Mouse (Mus musculus): ENCODE results near the gene Elovl5. TPM values are rescaled to one million over a fixed set of nuclear protein-coding genes. Genes with fewer than 3 reads are reported as not detected.
"Not testable (repeated sequence)": the region's sequence is repeated elsewhere in the genome, so short reads cannot be mapped to it uniquely, and the experiment has no call there.

The Elovl5 gene
- polyA plus RNA-seq, 1 experiment from 2014 or later, result 58.5 TPM

- Histone ChIP-seq H3K4me1 (replicated peaks) (0 out of 2 replicates have a peak, but pooled peaks cover 2% of the 10 kb centered on the region), H3K4me3 (no peak overlapping the region), H3K27ac (no peak overlapping the region), H3K36me3 (no peaks in the 10 kb centered on the region), H3K4me2 (no peak overlapping the region), H3K9me3 (no peaks in the 10 kb centered on the region), H3K9ac (no peak overlapping the region), H3K27me3 (no peaks in the 10 kb centered on the region)
- WGBS, result 95% methylated on average over 4 of the region's 4 CpGs
- no peak for ATAC-seq (ENCODE audit: low FRiP score)
Measured at GRCm38 (mm10) chr9:77991650-77992049, 74.5 kb downstream of the Elovl5 start.

GRCm38 (mm10) chr9:77992276-77992675 lies 75.1 kb downstream of the Elovl5 start:
- Histone ChIP-seq H3K27ac (no peak overlapping the region), H3K4me3 (no peak overlapping the region), H3K9me3 (no peaks in the 10 kb centered on the region), H3K4me2 (no peak overlapping the region), H3K36me3 (no peaks in the 10 kb centered on the region), H3K9ac (no peak overlapping the region), H3K4me1 (replicated peaks) (0 out of 2 replicates have a peak, but pooled peaks cover 2% of the 10 kb centered on the region), H3K27me3 (no peaks in the 10 kb centered on the region)
- no peak for ATAC-seq (ENCODE audit: low FRiP score)
- 94% methylated on average over 6 of the region's 6 CpGs for WGBS

- ATAC-seq (ENCODE audit: low FRiP score), result no peak
- Histone ChIP-seq H3K36me3 (no peaks in the 10 kb centered on the region), H3K4me1 (replicated peaks) (0 out of 2 replicates have a peak, but pooled peaks cover 2% of the 10 kb centered on the region), H3K27me3 (no peaks in the 10 kb centered on the region), H3K4me2 (no peak overlapping the region), H3K27ac (no peak overlapping the region), H3K9me3 (no peaks in the 10 kb centered on the region), H3K4me3 (no peak overlapping the region), H3K9ac (no peak overlapping the region)
- WGBS, result 88% methylated on average over 1 of the region's 1 CpGs
Measured at GRCm38 (mm10) chr9:77993101-77993500, 75.9 kb downstream of the Elovl5 start.

DNA sequence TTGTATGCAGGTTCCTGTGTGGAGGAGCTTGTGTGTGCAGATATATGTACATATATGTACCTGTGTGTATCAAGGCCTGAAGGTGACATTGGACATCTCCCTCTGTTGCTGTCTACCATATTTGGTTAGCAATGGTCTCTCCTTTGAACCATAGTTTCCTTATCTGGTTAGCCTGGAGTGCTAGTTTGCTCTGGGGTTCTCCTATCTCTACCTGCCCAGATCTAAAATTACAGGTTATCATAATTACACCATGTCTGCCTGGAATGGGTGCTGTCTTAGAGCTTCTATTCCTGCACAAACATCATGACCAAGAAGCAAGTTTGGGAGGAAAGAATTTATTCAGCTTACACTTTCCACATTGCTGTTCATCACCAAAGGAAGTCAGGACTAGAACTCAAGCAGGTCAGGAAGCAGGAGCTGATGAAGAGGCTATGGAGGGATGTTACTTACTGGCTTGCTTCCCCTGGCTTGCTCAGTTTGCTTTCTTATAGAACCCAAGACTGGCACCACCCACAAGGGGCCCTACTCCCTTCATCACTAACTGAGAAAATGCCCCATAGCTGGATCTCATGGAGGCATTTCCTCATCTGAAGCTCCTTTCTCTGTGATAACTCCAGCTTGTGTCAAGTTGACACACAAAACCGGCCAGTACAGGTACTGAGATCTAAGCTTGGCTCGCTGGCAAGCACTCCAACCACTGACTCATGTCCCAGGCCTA lies 76.5 kb downstream of the Elovl5 start:
- not testable (repeated sequence) for H3K4me1 ChIP-seq (replicated peaks); H3K4me2 ChIP-seq; H3K9me3 ChIP-seq; H3K27ac ChIP-seq; H3K36me3 ChIP-seq; H3K4me3 ChIP-seq; H3K27me3 ChIP-seq; ATAC-seq (ENCODE audit: low FRiP score); H3K9ac ChIP-seq
- WGBS, result 95% methylated on average over 2 of the region's 2 CpGs

DNA sequence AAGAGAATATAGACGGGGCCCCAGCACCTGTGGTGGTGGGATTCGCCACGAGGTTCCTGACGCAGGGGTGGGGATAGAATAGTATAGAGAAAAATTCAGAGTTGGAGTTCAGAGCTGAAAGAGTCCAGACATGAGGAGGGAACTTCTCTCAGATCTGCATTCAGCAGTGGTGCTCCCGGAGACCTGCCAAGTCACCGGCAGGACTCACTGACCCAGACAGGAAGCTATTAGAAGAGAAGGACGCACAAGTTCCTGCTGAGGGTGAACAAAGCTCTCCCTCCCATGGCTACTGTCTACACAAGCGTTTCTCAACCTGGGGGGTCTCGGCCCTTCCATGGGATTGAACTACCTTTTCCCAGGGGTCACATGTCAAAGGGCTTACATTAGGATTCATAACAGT lies 78.1 kb downstream of the Elovl5 start:
- no peak for ATAC-seq (ENCODE audit: low FRiP score)
- no peak overlapping the region for H3K4me2 ChIP-seq
- no peaks in the 10 kb centered on the region for H3K27me3 ChIP-seq
- 0 out of 2 replicates have a peak, but pooled peaks cover under 1% of the 10 kb centered on the region for H3K4me1 ChIP-seq (replicated peaks)
- no peak overlapping the region for H3K4me3 ChIP-seq
- no peak overlapping the region for H3K27ac ChIP-seq
- no peak overlapping the region for H3K9ac ChIP-seq
- no peaks in the 10 kb centered on the region for H3K36me3 ChIP-seq
- 69% methylated on average over 9 of the region's 9 CpGs for WGBS
- H3K9me3 ChIP-seq, result no peaks in the 10 kb centered on the region

- Histone ChIP-seq H3K9me3 (no peaks in the 10 kb centered on the region), H3K27ac (no peak overlapping the region), H3K4me3 (no peak overlapping the region), H3K4me2 (no peak overlapping the region), H3K27me3 (no peaks in the 10 kb centered on the region), H3K9ac (no peak overlapping the region), H3K36me3 (no peaks in the 10 kb centered on the region), H3K4me1 (replicated peaks) (no peaks in the 10 kb centered on the region)
- 87% methylated on average over 7 of the region's 7 CpGs for WGBS
- no peak for ATAC-seq (ENCODE audit: low FRiP score)
Measured at GRCm38 (mm10) chr9:78000586-78001500, 83.7 kb downstream of the Elovl5 start.

DNA sequence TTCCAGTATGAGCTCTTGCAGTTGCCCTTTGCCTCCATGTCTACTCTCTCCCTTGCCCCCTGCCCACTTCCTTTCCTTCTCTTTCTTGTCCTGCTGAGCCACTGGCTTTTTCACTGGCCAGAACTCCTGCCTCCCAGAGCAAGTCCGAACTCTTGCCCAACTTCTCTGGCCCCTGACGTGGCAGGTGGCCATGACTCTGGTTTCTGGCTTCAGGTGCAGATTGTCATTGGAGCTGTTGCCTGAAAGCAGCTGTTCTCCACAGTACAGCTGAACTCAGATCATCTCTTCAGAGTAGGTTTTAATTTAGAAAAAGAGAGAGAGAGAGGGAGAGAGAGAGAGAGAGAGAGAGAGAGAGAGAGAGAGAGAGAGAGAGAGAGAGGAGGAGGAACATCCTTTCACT lies 86.1 kb downstream of the Elovl5 start:
- no peaks in the 10 kb centered on the region for H3K27me3 ChIP-seq
- no peak for ATAC-seq (ENCODE audit: low FRiP score)
- no peak overlapping the region for H3K9ac ChIP-seq

DNA sequence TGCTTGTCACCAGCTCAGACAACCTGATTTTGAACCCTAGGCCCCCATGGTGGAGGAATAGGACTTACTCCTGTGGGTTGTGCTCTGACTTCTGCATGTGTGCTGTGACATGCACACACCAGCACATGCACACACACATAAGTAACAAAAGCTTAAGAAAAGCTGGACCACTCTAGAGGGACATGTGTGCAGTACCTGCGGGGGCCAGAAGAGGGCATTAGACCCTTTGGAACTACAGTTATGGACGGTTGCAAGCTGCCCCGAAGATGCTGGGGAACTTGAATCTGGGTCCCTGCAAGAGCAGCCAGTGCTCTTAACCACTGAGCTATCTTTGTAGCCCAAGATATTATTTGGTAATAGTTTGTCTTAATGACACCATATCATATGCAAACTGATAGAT lies 88.3 kb downstream of the Elovl5 start:
- no peak overlapping the region for H3K9ac ChIP-seq
- ATAC-seq (ENCODE audit: low FRiP score), result no peak
- no peaks in the 10 kb centered on the region for H3K27me3 ChIP-seq
- H3K4me2 ChIP-seq, result no peak overlapping the region
- H3K4me3 ChIP-seq, result no peak overlapping the region
- no peaks in the 10 kb centered on the region for H3K36me3 ChIP-seq
- H3K27ac ChIP-seq, result no peak overlapping the region
- peaks cover 5% of the 10 kb centered on the region; the same call in 1 of the 2 replicates for H3K4me1 ChIP-seq (replicated peaks)
- H3K9me3 ChIP-seq, result no peaks in the 10 kb centered on the region
- 59% methylated on average over 3 of the region's 3 CpGs for WGBS

More for the DNA sequence above, 86.1 kb downstream of the Elovl5 start:
- WGBS, result 78% methylated on average over 2 of the region's 2 CpGs
- peaks cover 5% of the 10 kb centered on the region; the same call in 1 of the 2 replicates for H3K4me1 ChIP-seq (replicated peaks)
- no peak overlapping the region for H3K4me2 ChIP-seq
- no peak overlapping the region for H3K27ac ChIP-seq
- no peaks in the 10 kb centered on the region for H3K36me3 ChIP-seq
- H3K4me3 ChIP-seq, result no peak overlapping the region
- H3K9me3 ChIP-seq, result no peaks in the 10 kb centered on the region

GRCm38 (mm10) chr9:78006209-78007001 lies 89.2 kb downstream of the Elovl5 start:
- no peak overlapping the region for H3K27ac ChIP-seq
- H3K9me3 ChIP-seq, result no peaks in the 10 kb centered on the region
- H3K36me3 ChIP-seq, result no peaks in the 10 kb centered on the region
- H3K4me3 ChIP-seq, result no peak overlapping the region
- peaks cover 5% of the 10 kb centered on the region; the same call in 1 of the 2 replicates for H3K4me1 ChIP-seq (replicated peaks)
- H3K27me3 ChIP-seq, result no peaks in the 10 kb centered on the region
- no peak overlapping the region for H3K4me2 ChIP-seq
- 58% methylated on average over 19 of the region's 19 CpGs for WGBS
- H3K9ac ChIP-seq, result no peak overlapping the region
- peak; percentile 77 for ATAC-seq (ENCODE audit: low FRiP score)

DNA sequence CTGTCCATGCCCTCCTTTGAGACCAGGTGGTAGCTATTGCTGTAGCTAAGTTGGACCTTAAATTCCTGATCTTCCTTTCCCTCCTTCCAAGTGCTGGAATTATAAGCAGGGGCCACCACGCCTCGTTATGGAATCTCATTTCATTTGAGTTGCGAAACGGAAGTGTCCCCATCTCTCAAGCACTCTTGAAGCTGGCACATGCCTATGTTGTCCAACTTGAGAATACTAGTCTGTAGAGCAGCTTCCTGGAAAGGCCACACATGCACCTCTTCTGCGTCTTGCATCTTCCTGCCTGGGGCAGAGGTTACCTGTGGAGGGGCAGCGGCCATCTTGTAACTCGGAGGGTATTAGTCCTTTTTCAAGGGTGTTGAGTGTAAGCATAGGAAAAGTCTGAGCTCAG lies 92.2 kb downstream of the Elovl5 start:
- Histone ChIP-seq H3K27ac (no peak overlapping the region), H3K9ac (no peak overlapping the region), H3K27me3 (no peaks in the 10 kb centered on the region), H3K36me3 (no peaks in the 10 kb centered on the region), H3K9me3 (no peaks in the 10 kb centered on the region), H3K4me3 (no peak overlapping the region), H3K4me1 (replicated peaks) (peaks cover 5% of the 10 kb centered on the region; the same call in 1 of the 2 replicates), H3K4me2 (no peak overlapping the region)
- 93% methylated on average over 7 of the region's 7 CpGs for WGBS
- no peak for ATAC-seq (ENCODE audit: low FRiP score)

DNA sequence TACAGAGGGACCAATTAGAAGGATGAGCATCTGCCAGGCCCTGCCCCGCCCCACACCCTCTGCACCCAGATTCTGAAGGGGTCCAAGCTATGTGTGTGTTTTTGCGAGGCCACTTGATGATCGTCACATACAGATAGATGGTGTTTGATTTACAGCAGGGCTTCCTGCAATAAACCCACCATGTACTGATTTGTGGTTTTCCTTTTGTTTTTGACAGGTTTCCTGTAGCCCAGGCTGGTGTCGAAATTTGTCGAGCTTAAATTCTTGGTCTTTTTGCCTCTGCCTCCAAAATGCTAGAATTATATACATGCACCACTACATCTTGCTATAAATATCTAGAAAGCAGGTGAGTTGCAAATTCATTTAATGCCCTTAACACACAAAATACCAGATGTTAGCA lies 93.0 kb downstream of the Elovl5 start:
- H3K4me1 ChIP-seq (replicated peaks), result peaks cover 5% of the 10 kb centered on the region; the same call in 1 of the 2 replicates
- no peaks in the 10 kb centered on the region for H3K27me3 ChIP-seq
- no peak overlapping the region for H3K4me2 ChIP-seq
- 91% methylated on average over 5 of the region's 5 CpGs for WGBS
- no peaks in the 10 kb centered on the region for H3K36me3 ChIP-seq
- no peak for ATAC-seq (ENCODE audit: low FRiP score)
- no peak overlapping the region for H3K9ac ChIP-seq
- H3K9me3 ChIP-seq, result no peaks in the 10 kb centered on the region
- H3K27ac ChIP-seq, result no peak overlapping the region
- no peak overlapping the region for H3K4me3 ChIP-seq

- Histone ChIP-seq H3K9ac (no peak overlapping the region), H3K27ac (no peak overlapping the region), H3K9me3 (no peaks in the 10 kb centered on the region), H3K27me3 (no peaks in the 10 kb centered on the region), H3K4me1 (replicated peaks) (peaks cover 5% of the 10 kb centered on the region; the same call in 1 of the 2 replicates), H3K36me3 (no peaks in the 10 kb centered on the region), H3K4me3 (no peak overlapping the region), H3K4me2 (no peak overlapping the region)
- ATAC-seq (ENCODE audit: low FRiP score), result no peak
- 90% methylated on average over 10 of the region's 10 CpGs for WGBS
Measured at GRCm38 (mm10) chr9:78010707-78011106, 93.5 kb downstream of the Elovl5 start.
